Comparison of ENCODE assay signal across 9 mouse cellular contexts in the genomic region with DNA sequence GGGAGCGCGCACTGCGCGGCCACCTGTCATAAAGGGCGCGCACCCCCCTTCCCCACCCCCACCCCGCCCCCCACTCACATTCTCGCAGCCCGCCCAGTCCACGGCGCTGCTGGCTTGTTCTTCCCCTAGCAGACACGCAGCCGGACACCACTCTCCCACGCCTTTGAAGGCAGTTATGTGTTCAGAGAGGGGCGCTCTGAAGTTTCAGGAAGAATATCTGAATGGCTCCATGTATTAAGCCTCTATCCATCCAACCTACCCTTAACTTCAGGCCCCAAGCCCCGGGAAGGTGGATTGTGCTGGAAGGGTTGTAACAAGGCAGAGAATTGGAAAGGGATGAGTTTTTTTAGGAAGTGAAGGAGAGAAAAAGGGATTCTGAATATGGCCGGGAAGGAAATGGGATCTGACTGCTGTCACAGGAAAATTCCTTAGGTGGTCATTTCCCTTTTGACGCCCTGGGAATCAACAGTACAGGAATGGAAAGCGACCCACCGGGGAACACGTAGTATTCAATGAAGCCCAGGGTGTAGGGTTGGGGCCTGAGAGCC. TPM values are rescaled to one million over a fixed set of nuclear protein-coding genes. Genes with fewer than 3 reads are reported as not detected.
DNase-seq lines count a peak whose midpoint lies in the region; ATAC-seq and TF ChIP-seq lines count a peak whose summit lies in the region.
"Had no signal": no experiment of that assay in that cellular context is flagged by ENCODE, and none has a peak within 500 bp of the region (broad histone marks: within the 10 kb centered on the region; RNA-seq: fewer than 3 reads in every experiment).

No protein-coding gene starts in this region.

- 43% methylated on average over 17 of the region's 21 CpGs for WGBS in kidney, postnatal 0 days
- WGBS in forebrain, embryonic 10.5 days: 18% methylated on average over 20 of the region's 21 CpGs
- 20% methylated on average over 21 of the region's 21 CpGs for WGBS in limb, embryonic 10.5 days
- WGBS in neural tube, embryonic 15.5 days: 25% methylated on average over 21 of the region's 21 CpGs

- H3K9ac ChIP-seq in kidney, postnatal 0 days (ENCODE audit: low read depth, low read length): peak overlapping the region; percentile 27; the same call in 1 of the 2 replicates
- H3K9ac ChIP-seq in neural tube, embryonic 15.5 days (replicated peaks): peak overlapping the region; percentile 57

- TF ChIP-seq CTCF in kidney, postnatal 0 days (IDR thresholded peaks at IDR 0.05; ENCODE audit: low read depth): no peak

- no peaks in the 10 kb centered on the region for H3K36me3 ChIP-seq in kidney, postnatal 0 days (ENCODE audit: insufficient read depth, low read length)
- no peaks in the 10 kb centered on the region for H3K36me3 ChIP-seq in forebrain, embryonic 10.5 days (replicated peaks)
- H3K36me3 ChIP-seq in limb, embryonic 10.5 days: no peaks in the 10 kb centered on the region
- no peaks in the 10 kb centered on the region for H3K36me3 ChIP-seq in neural tube, embryonic 15.5 days

- H3K4me3 ChIP-seq in kidney, postnatal 0 days (replicated peaks; ENCODE audit: low read depth, low read length): peak overlapping the region; percentile 47
- H3K4me3 ChIP-seq in forebrain, embryonic 10.5 days: peak overlapping the region; percentile 59
- H3K4me3 ChIP-seq in limb, embryonic 10.5 days: peak overlapping the region; percentile 56
- peak overlapping the region; percentile 59 for H3K4me3 ChIP-seq in neural tube, embryonic 15.5 days (replicated peaks)

- peak overlapping the region; percentile 75 for H3K4me2 ChIP-seq in kidney, postnatal 0 days (ENCODE audit: low read length)
- H3K4me2 ChIP-seq in neural tube, embryonic 15.5 days: peak overlapping the region; percentile 60

- no peaks in the 10 kb centered on the region for H3K9me3 ChIP-seq in kidney, postnatal 0 days (replicated peaks; ENCODE audit: low read length)
- H3K9me3 ChIP-seq in forebrain, embryonic 10.5 days: peaks cover 9% of the 10 kb centered on the region; the same call in 1 of the 2 replicates
- no peaks in the 10 kb centered on the region; the same call in 1 of the 2 replicates for H3K9me3 ChIP-seq in limb, embryonic 10.5 days (replicated peaks)
- no peaks in the 10 kb centered on the region for H3K9me3 ChIP-seq in neural tube, embryonic 15.5 days (replicated peaks)

- ATAC-seq in kidney, postnatal 0 days (replicated peaks; ENCODE audit: low FRiP score, low read depth): no peak
- peak; percentile 79 for ATAC-seq in neural tube, embryonic 15.5 days (ENCODE audit: low FRiP score)

- DNase-seq in kidney, postnatal 0 days (ENCODE audit: low spot score): peak; percentile 10
- no peak for DNase-seq in kidney, adult 9 months
- no peak for DNase-seq in forebrain, embryonic 10.5 days (ENCODE audit: extremely low spot score, low spot score)
- DNase-seq in limb, embryonic 10.5 days (ENCODE audit: low spot score): no peak
- no peak for DNase-seq in gastrocnemius, adult 18-20 months (ENCODE audit: low spot score)
- DNase-seq in ovary, postnatal 14 days (ENCODE audit: low spot score): no peak
- DNase-seq in thymus, postnatal 4 days: no peak

- H3K27ac ChIP-seq in kidney, postnatal 0 days: no peak overlapping the region
- peak overlapping the region; percentile 81 for H3K27ac ChIP-seq in forebrain, embryonic 10.5 days
- H3K27ac ChIP-seq in limb, embryonic 10.5 days: no peak overlapping the region
- H3K27ac ChIP-seq in neural tube, embryonic 15.5 days (replicated peaks): peak overlapping the region; percentile 95

- peaks cover 12% of the 10 kb centered on the region for H3K27me3 ChIP-seq in kidney, postnatal 0 days (ENCODE audit: insufficient read depth, low read length)
- H3K27me3 ChIP-seq in forebrain, embryonic 10.5 days (ENCODE audit: poor library complexity, severe bottlenecking): peaks cover 88% of the 10 kb centered on the region
- H3K27me3 ChIP-seq in limb, embryonic 10.5 days (ENCODE audit: low read depth, poor library complexity, severe bottlenecking): peaks cover 89% of the 10 kb centered on the region
- H3K27me3 ChIP-seq in neural tube, embryonic 15.5 days (replicated peaks): 0 out of 2 replicates have a peak, but pooled peaks cover 5% of the 10 kb centered on the region

- no peaks in the 10 kb centered on the region for H3K4me1 ChIP-seq in kidney, postnatal 0 days (replicated peaks; ENCODE audit: insufficient read depth, low read length)
- H3K4me1 ChIP-seq in forebrain, embryonic 10.5 days: peaks cover 16% of the 10 kb centered on the region
- no peaks in the 10 kb centered on the region; the same call in 1 of the 2 replicates for H3K4me1 ChIP-seq in limb, embryonic 10.5 days
- 0 out of 2 replicates have a peak, but pooled peaks cover 4% of the 10 kb centered on the region for H3K4me1 ChIP-seq in neural tube, embryonic 15.5 days

RNA-seq across cellular contexts. Expression of gene Nexmif, which starts 0.7 kb away (rescaled TPM):
- 1.1 and 1.3 TPM in 2 replicates for polyA plus RNA-seq in kidney, postnatal 0 days (2015; fragmentation: Nextera tagmentation; extraction: Ambion mirVana)
- 0.64 and 0.66 TPM in 2 replicates for polyA plus RNA-seq in forebrain, embryonic 10.5 days (2016; fragmentation: Nextera tagmentation; extraction: Ambion mirVana)
- 0.40 and 0.83 TPM in 2 replicates for polyA plus RNA-seq in limb, embryonic 10.5 days (2016; fragmentation: Nextera tagmentation; extraction: Ambion mirVana)
- polyA plus RNA-seq in neural tube, embryonic 15.5 days (2015; fragmentation: Nextera tagmentation; extraction: Ambion mirVana): 11.4 and 13.8 TPM in 2 replicates
- total RNA-seq in gastrocnemius, adult 18-20 months (2021): under 1 TPM in 1 of 2 experiments, not detected in 1; 0.02 TPM
- total RNA-seq: hematopoietic stem cell, adult 5-6 weeks had no signal

Comparison
In these comparisons a context has a peak if more than half of its experiments do, and no peak if none do; other contexts are left out.
1. H3K27ac ChIP-seq: peak in forebrain, embryonic 10.5 days (single experiment) and neural tube, embryonic 15.5 days (single experiment); none in kidney, postnatal 0 days (single experiment) and limb, embryonic 10.5 days (single experiment).
2. Peak in every context shown above with its lines, with median percentiles within 50 percentile points of each other: H3K4me3 ChIP-seq.